In the genomic region with DNA sequence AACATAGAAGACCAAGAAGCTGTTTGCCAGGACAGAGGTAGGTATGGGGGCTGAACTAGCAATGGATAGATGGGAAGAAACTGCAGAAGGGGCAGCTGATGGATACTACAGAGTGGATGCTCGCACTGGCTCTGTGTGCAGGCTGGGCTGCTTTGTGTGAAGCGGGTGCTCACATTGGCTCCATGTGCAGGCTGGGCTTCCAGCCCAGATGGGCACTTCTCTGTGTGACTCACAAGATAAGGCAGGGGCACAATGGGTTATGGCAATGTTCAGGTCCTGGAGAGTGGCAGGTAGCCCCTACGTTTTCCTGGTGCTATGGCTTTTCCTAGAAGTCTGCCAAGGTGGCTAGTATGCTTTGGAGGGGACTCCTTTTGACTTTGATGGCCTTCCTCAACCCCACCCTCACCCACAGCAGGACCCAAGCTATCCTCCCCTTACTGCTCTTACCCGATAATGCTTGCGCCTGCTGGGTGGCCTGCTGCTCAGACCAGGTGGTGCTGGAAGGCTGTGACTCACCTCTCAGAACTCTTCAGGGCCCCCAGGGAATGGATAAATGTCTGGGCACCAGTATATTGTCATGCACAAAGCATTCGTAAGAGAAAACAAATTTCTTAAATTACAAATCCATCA, we compare ENCODE assay signal across 36 mouse cellular contexts. TPM values are rescaled to one million over a fixed set of nuclear protein-coding genes. Genes with fewer than 3 reads are reported as not detected.
DNase-seq lines count a peak whose midpoint lies in the region; ATAC-seq lines count a peak whose summit lies in the region.
"Had no signal": no experiment of that assay in that cellular context is flagged by ENCODE, and none has a peak within 500 bp of the region (broad histone marks: within the 10 kb centered on the region; RNA-seq: fewer than 3 reads in every experiment).

No protein-coding gene starts in this region.

- no peaks in the 10 kb centered on the region for H3K36me3 ChIP-seq in limb, embryonic 10.5 days
- H3K36me3 ChIP-seq: G1E; heart, embryonic 12.5 days; hindbrain, embryonic 13.5 days; limb, embryonic 15.5 days; liver, embryonic 13.5 days; neural tube, embryonic 15.5 days had no signal

- peaks cover 13% of the 10 kb centered on the region for H3K4me1 ChIP-seq in limb, embryonic 10.5 days
- H3K4me1 ChIP-seq: heart, embryonic 12.5 days; hindbrain, embryonic 13.5 days; neural tube, embryonic 15.5 days had no signal

- DNase-seq in cerebellum, postnatal 4 days (ENCODE audit: low spot score in 2 of 2) = no peak
- DNase-seq in cerebellum, adult 11-12 months = peak; percentile 28
- peak; percentile 34 for DNase-seq in cerebellum, adult 9-11 months
- no peak for DNase-seq in limb, embryonic 10.5 days (ENCODE audit: low spot score)
- no peak for DNase-seq in embryo, embryonic 11 days
- DNase-seq in T-cell, adult 2 months (ENCODE audit: low spot score) = no peak
- no peak for DNase-seq in kidney, postnatal 14 days
- DNase-seq: adrenal gland, postnatal 14 days; heart, adult 2 months; heart, postnatal 4 days; kidney, postnatal 25 days; liver, embryonic 13.5 days; lung, adult 18-20 months; midbrain, embryonic 14.5 days; retina, postnatal 1 day; right cerebral cortex, postnatal 25 days; spleen, adult 18-20 months; thymus, adult 18-20 months; thymus, postnatal 25 days had no signal

- H3K4me3 ChIP-seq in limb, embryonic 10.5 days = no peak overlapping the region
- H3K4me3 ChIP-seq: erythroblast, embryonic 14.5 days; heart, adult 2 months; heart, embryonic 12.5 days; hindbrain, embryonic 13.5 days; left cerebral cortex, adult 2 months; limb, embryonic 15.5 days; liver, embryonic 13.5 days; neural tube, embryonic 15.5 days had no signal

- no peaks in the 10 kb centered on the region for H3K9me3 ChIP-seq in limb, embryonic 10.5 days (replicated peaks)
- H3K9me3 ChIP-seq: heart, embryonic 12.5 days; hindbrain, embryonic 13.5 days; limb, embryonic 15.5 days; liver, embryonic 13.5 days; neural tube, embryonic 15.5 days had no signal

- peaks cover 3% of the 10 kb centered on the region; the same call in 1 of the 2 replicates for H3K27me3 ChIP-seq in limb, embryonic 10.5 days (ENCODE audit: low read depth, poor library complexity, severe bottlenecking)
- H3K27me3 ChIP-seq: hindbrain, embryonic 13.5 days; limb, embryonic 15.5 days; liver, embryonic 13.5 days; neural tube, embryonic 15.5 days had no signal

- 80% methylated on average over 6 of the region's 6 CpGs for WGBS in limb, embryonic 10.5 days

- peak; percentile 27; the same call in 1 of the 2 replicates for ATAC-seq in cerebellum, adult (ENCODE audit: insufficient number of reproducible peaks, low FRiP score, low TSS enrichment)
- ATAC-seq: forebrain, embryonic 16.5 days; intestine, postnatal 0 days; lung, postnatal 0 days had no signal

- peak overlapping the region; percentile 58; the same call in 1 of the 2 replicates for H3K27ac ChIP-seq in limb, embryonic 10.5 days
- H3K27ac ChIP-seq: heart, adult 2 months; hindbrain, embryonic 13.5 days; left cerebral cortex, adult 2 months; liver, embryonic 13.5 days; macrophage; neural tube, embryonic 15.5 days had no signal

RNA-seq across cellular contexts. Expression of a gene that starts 21.8 kb away (rescaled TPM):
- not detected in 2 replicates for polyA plus RNA-seq in limb, embryonic 10.5 days (2016; fragmentation: Nextera tagmentation; extraction: Ambion mirVana)
- polyA plus RNA-seq: embryonic facial prominence, embryonic 14.5 days; erythroblast, embryonic 14.5 days; forebrain, embryonic 11.5 days; forebrain, embryonic 16.5 days; G1E; heart, adult 2 months; heart, embryonic 12.5 days; heart, postnatal 0 days; hindbrain, embryonic 13.5 days; intestine, postnatal 0 days; kidney, embryonic 14.5 days; liver, embryonic 13.5 days; lung, postnatal 0 days; macrophage; midbrain, embryonic 14.5 days; neural tube, embryonic 15.5 days; stomach, embryonic 16.5 days had no signal

RNA-seq across cellular contexts. Expression of a gene that starts 33.5 kb away (rescaled TPM):
- not detected in 2 replicates for polyA plus RNA-seq in limb, embryonic 10.5 days (2016; fragmentation: Nextera tagmentation; extraction: Ambion mirVana)
- polyA plus RNA-seq: forebrain, embryonic 11.5 days; forebrain, embryonic 16.5 days; G1E; heart, embryonic 12.5 days; heart, postnatal 0 days; hindbrain, embryonic 13.5 days; lung, postnatal 0 days; macrophage had no signal

Comparison
In these comparisons a context has a peak if more than half of its experiments do, and no peak if none do; other contexts are left out.
1. DNase-seq: peak in cerebellum, adult 11-12 months (single experiment) and cerebellum, adult 9-11 months (single experiment); none in cerebellum, postnatal 4 days (0 of 2), limb, embryonic 10.5 days (single experiment), embryo, embryonic 11 days (single experiment), T-cell, adult 2 months (single experiment) and kidney, postnatal 14 days (single experiment).